Mouse (Mus musculus): Measurements from ENCODE around the gene Lsamp.

The Lsamp gene

DNA sequence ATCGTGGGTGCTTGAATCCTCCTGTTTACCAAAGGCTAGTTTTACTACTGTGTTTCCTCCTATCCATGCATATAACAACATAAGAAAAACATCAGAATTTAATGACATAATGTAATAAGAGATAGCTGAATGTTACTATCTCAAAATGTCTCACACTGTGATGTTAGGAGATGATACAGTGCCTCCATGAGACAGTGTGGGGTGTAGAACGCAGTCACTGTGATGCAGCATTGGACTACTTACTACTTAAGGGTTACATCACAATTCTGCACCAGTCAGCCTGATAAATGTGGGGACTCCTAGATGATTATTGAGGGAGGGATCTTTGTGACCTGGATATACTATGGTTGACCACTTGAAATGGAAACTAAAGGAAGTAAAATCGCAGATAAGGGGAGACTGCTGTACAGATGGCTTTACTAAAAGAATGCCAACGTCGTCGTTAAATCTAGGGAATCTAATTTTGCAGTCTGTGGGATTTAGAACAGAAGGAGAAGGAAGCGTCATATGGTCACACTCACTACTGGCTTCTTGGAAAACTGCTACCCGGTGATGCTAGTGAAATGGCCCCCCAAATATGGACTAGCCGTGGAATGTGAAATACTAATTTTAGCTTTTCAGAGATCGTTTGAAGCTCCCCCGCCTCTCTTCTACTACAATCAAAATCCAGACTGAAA lies 1762.2 kb downstream of the Lsamp start:
- DNase-seq (ENCODE audit: low read depth, low spot score) = peak; percentile 88

DNA sequence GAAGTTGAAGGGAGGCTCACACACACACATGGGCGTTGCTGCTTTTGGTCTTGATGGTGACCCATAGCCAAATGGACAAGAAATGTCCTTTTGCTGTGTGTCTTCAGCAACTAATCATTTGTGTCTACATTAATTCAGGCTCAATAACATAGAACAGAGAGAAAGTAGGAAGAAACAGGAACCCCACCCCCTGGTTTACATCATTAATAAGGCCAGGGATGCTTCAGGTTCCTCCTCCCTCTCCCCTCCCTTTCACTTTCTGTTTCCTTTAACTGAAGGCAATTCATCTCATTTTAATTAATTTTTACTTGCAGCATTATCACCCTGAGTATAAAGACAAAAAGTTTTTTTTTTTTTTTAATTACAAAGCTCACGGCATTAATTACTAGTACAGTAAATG lies 1763.7 kb downstream of the Lsamp start:
- DNase-seq (ENCODE audit: low read depth, low spot score) = no peak

DNA sequence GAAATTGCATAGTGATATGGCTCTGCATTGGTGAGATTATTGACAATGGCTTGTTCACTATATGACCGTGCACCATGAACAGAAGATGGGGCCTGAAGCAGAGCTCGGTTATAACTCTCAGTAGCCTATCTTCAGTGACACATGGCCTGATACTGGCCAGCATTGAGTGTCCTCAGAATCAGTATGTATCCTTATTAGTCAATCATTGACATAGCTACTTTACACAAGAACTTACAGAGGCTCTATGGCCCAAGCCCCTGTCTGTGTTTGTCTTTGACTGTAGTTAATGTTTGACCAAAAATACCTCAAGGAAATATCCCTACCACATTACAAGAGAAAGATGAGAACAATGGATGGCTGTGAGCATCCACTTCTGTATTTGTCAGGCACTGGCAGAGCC lies 1764.6 kb downstream of the Lsamp start:
- no peak for DNase-seq (ENCODE audit: low read depth, low spot score)

DNA sequence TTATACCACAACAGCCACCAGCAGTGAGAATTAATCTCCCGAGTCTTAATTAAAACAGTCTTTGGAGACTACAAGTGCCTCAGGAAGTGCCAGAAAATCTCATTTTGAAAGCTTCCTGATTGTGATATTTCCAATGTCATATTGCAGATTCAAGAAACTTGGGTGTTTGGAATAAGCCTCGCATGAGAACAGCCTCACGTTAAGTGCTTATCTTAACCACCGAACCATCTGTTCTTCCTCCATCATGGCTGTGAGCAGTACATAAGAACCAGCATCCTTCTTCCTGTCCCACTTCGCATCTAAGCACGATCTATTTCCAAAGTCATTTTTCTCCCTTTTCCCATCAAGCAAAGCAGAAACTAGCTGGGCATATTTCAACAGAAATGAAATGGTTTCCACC lies 1780.1 kb downstream of the Lsamp start:
- peak; percentile 81 for DNase-seq (ENCODE audit: low read depth, low spot score)

DNA sequence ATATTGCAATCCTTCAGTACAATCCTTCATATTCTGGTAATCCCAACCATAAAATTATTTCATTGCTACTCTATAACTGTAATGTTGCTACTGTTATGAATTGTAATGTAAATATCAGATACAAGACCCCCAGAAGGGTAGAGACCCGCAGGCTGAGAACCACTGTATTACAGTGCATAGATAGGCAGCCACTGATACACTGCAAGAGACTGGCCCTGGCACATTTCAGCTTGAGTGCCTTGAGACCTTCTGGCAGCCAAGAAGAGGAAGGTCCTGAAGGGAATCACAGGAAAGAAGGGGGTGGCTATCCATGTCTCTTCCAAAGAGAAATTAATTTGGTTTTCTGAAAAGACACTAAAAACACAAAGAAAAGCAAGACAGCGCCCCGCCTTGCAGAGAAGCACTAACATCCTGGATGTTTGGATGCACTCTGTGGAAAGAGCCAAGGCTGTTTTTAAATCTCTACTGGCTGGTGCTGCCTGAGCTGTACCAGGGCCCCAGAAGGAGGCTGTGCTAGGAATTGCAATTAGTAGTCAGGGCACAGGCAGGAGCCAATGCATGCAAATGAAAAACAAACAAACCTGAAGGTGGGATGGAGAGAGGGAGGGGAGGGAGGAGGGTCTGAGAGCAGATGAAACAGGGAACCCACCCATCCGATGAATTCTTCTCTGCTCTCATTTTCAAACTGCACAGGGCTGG lies 1787.4 kb downstream of the Lsamp start:
- DNase-seq (ENCODE audit: low read depth, low spot score) = peak; percentile 63

DNA sequence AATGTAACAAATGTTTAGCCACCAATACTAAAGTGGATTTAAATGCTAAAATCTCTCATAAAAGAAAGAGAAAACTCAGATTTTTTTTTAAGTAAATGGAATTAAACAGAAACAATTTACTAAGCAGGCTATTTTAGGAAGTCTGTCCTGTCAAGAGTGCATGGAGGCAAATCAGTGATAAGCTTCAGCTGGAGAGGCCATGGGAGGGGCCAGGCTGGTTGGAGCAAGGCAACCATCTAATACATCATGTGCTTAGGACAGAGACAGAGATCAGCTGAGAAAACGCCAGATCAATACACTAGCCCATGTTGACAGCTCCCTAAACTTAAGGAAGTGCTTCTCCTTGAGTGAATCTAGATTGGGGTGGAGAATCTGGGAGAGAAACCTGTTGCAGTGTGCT lies 1793.4 kb downstream of the Lsamp start:
- DNase-seq (ENCODE audit: low read depth, low spot score) = no peak

DNA sequence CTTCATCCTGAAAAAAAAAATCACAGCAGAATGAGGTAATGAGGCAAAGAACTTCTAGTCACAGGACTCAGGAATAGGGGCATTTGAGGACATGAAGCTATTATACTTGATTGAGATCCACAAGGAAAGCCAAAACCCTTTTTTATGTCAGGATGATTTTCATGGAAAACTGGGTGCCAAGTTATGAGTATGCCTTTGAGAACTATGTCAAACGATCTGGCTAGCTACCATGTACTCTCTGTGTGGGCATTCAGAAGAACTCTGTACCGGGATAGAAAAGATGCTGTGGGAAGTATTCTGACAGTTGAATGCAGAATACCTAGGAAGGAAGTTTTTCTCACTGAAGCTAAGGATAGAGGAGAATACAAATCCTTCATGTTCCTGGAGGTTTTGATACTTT lies 1801.4 kb downstream of the Lsamp start:
- DNase-seq (ENCODE audit: low read depth, low spot score) = peak; percentile 85

DNA sequence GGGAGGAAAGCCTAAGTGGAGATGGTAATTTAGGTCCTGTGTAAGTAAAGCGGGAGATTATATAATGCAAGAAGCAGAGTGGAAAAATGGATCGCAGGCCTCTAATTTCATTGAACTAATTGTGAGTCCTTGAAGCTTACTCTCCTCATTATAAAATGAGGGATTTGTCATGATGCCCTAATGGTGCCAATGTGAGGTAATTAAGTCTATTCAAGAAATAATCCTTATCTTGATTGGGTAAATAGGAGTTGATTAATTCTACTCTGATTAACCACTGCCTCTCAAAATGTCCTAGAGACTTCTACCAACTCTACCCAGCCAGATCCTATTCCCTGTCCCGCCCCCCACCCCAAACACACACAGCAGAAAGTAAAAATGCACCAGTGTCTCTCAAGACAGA lies 1802.5 kb downstream of the Lsamp start:
- DNase-seq (ENCODE audit: low read depth, low spot score) = peak; percentile 15

DNA sequence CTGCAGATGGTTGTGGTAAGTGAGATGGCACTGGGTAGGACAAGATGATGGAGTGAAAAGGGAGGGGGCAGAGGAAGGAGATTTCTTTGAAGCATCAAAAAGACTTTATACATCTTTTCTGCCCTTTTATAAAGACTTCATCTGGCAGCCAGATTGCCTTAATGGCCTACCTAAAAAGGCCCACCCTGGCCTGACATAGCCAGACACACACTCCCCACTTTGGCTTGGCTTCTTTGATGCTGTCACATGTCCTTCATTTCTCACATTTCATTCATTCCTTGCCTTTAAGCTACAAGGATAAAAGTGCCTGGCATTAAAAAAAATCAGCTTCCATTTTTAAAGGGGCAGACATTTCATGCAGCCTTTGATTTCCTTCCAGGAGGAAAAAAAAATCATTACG lies 1803.0 kb downstream of the Lsamp start:
- no peak for DNase-seq (ENCODE audit: low read depth, low spot score)

DNA sequence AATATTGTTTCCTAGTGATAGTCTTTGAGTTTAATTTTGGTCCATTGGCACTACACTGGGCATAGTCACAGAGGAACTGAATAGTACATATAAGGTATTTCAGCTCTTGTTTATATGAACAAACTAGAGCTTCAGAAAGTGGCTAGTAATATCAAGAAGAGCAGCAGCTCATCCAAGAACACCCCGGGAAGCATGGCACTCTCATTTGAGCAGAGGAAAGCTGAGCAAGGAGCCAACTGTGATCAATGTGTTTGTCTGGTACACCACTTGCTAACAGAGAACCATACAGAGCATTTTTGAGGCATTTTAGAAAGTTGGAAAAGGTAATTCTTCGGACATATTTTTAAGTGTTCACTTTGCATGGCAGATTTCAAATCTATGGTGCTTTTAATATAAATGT lies 1805.9 kb downstream of the Lsamp start:
- DNase-seq (ENCODE audit: low read depth, low spot score) = peak; percentile 51

DNA sequence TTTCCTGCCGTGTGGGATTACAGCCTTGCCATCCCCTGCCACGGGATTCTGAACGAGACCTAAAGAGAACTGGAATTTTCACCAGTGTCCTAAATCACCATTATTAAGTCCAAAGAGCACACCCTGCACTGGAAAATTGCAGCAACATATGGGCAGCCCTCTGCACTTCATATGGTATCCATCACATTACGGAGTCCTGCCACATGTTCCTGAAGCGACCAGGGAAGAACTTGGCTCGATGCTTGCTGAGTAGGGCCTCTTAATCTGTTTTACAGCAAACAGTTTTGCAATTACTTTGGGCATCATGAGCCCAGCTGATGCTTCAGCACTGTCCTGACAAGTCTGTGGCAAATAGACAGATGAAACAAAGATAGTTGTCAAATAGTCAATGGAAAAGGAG lies 1836.2 kb downstream of the Lsamp start:
- peak; percentile 51 for DNase-seq (ENCODE audit: low read depth, low spot score)

DNA sequence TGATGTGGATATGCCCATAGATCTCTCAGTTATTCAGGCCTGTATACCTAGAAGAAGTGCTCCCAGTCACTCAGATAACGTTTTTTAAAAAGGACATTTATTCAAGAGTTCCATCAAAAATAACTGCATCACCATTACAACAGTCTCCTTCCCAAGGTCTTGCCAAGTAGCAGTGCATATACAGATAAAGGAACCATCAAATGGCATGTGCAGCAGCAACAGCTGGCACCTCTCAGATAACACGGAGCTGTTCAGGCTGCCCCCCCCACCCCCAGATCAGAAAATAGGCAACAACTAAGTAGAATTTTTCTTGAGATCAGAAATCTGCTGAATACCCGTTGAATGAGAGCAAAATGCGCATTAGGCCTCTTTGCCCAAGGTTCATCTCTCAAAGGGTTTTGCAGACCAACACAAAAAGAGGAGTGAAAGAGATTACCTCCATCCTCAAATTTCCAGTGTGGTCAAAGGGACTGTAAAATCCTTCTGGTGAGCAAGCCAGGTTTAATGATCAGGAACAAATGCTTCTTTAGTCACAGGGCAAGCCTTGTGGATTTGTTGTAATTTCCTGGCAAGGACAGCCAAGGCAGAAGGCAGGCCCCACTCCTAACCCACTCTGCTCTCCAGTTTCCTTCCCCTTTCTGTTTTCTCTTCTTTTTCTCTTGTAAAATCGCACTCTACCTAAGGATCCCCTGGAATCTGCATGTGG lies 1842.9 kb downstream of the Lsamp start:
- peak; percentile 74 for DNase-seq (ENCODE audit: low read depth, low spot score)

DNA sequence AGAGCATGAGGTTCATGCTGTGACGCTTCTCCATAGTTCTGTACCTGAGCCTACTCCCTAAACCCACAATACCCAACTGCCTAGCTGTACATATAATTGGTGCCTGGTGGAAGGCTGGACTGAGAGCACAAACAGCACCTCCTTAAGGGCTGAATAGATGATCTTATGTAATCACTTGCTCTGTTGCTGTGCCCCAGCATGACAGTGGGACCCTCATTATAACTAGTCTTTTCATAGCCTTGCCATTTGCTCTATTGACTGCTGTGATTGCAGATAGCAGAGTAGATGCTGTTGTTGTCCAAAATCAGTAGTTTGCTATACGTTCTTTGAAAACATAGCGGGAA lies 1843.4 kb downstream of the Lsamp start:
- DNase-seq (ENCODE audit: low read depth, low spot score) = no peak

DNA sequence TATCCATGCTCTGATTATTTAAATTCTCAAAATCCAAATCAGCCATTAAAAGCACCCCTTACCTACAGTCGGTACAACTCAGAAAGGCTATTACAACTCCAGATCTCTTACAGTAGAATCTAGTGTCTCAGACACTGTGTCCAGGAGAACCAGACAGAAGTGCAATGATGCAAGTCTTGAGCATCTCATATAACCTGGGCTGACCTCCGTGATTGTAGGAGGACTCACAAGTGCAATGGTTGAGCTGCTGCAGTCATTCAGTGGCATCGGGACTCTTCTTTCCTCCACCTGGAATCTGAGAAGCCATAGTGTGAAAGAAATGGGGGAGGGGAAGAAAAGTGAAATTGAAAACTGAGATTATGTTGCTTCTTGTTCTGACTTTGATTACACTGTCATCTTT lies 1850.5 kb downstream of the Lsamp start:
- DNase-seq (ENCODE audit: low read depth, low spot score) = no peak

DNA sequence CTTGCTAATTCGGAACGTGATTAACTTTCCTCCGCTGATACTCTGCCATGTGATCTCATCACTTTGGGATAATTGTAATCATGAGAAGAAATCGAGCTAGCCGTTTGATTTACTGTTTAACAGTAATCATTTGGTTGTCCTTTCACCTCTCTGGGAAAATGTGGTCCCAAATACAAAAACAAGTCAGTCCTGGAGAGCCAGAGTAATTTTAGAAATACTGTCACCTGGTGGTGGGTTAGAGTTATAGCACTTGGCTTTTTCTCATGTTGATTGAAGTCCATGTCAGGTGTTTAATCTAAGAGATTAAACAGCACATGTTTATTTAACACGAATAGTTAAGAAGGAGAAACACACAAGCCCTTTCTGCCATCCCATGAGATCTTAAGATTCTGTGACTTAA lies 1851.6 kb downstream of the Lsamp start:
- peak; percentile 53 for DNase-seq (ENCODE audit: low read depth, low spot score)

DNA sequence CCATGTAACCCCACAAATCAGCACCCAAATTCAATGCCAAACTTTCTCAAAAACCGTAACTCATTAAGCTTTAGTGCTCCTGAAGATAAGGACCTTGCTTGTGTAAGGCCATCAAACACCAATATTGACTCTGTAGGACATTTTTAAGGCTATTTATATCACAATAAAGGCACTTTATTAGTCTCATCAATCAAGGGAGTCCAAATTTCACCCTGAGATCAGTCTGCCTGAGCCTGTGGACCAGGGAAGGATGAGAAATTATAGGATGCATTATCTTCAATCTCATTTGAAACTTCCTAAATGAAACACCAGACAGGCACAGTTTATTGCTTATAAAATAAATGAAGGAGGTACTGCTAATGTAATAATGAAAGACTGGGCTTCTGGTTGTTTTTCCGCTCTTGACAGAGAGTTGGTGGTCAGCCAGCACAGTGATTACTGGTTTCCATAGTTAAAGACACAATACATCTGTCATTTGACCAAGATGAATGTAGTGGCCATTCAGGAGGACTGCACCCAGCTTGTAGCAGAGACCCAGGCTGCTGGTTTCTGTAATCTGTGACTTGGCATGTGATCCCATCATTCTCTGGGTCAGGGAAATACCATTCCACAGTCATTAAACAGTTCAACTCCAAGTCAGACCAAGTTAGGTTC lies 1855.7 kb downstream of the Lsamp start:
- DNase-seq (ENCODE audit: low read depth, low spot score) = no peak

DNA sequence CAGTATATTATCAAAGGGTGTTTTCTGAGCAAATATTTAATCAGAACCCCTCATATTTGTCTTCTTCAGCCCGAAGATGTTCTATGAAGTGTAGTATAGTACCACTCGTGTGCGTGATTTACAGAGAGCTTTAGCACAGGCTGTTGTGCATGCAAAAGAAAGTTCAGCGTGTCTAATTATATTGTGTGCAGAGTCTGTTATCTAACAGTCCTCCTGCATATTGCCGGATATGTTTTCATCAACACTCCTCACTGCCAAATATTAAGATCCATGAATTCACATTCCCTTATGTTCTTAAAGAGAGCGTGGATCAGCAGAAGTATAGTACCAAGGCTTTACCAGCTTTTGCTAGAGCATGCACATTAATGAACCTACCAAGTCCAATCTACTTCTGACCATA lies 1862.7 kb downstream of the Lsamp start:
- DNase-seq (ENCODE audit: low read depth, low spot score) = peak; percentile 62

DNA sequence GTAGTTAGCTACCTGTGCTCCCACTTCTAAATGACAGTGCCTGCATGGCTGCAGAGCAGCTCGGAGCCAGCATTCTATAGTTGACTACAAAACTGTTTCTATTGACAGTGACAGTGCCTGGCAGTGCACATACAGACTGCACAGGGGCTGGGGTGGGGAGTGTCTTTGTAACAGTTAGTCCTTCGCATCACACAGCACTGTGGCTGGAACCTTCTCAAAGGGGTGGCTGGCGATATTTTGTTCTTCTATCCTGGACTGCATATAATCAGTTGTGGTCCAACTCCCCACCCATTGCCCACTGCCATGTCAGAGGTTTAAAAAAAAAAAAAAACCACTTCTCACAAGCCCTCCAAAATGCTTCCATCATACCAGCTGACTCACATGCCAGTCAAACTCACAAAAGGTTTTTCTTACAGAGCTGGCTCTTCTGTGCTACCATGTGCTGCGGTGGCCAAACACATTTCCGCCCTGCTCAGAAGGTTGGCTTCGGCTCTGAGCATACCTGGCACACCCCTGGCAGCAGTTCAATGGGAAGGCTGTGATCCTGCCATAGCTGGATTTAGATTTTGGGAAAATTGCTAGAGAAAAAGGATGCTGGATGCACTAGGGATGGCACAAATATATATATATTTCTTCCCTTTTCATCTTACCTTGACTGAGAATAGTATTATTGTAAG lies 1887.9 kb downstream of the Lsamp start:
- DNase-seq (ENCODE audit: low read depth, low spot score) = peak; percentile 96

DNA sequence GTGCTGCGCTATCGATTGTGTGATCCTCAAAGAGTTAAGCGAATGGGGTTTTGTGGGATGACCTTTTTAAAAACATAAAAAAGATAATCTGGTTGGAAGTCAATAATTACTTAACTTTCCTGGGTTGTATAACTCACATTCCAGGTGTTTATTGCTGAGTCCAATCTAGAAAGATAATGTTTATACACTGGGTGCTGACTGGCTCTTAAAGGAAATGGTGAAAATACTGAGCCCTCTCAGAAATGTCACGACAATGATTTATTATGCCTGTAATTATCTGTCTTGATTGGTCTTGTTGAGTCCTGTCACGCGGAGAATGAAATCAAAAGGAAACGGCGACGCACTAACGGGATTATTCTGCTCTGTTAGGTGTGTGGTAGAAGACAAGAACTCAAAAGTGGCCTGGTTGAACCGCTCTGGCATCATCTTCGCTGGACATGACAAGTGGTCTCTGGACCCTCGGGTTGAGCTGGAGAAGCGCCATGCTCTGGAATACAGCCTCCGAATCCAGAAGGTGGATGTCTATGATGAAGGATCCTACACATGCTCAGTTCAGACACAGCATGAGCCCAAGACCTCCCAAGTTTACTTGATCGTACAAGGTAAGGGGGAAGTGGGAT lies 1904.5 kb downstream of the Lsamp start:
- no peak for DNase-seq (ENCODE audit: low read depth, low spot score)

DNA sequence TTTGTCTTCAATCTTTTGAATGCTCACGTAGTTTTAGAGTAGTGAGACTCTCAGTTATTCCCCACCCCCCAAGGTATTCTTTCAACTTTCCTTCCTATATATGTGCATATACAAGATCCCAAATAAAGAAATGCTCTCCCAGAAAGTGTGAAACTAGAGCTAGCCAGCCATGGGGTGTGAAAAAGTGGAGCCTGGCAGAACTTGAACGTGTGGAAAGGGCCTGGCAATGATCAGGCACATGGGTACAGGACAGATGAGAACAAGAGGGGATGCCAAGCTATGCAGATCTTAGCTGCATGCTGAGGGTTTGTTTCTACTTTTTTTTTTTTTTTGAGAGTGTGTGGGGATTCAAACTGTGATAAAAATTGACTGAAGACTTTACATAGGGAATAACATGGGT lies 1916.6 kb downstream of the Lsamp start:
- peak; percentile 85 for DNase-seq (ENCODE audit: low read depth, low spot score)

DNA sequence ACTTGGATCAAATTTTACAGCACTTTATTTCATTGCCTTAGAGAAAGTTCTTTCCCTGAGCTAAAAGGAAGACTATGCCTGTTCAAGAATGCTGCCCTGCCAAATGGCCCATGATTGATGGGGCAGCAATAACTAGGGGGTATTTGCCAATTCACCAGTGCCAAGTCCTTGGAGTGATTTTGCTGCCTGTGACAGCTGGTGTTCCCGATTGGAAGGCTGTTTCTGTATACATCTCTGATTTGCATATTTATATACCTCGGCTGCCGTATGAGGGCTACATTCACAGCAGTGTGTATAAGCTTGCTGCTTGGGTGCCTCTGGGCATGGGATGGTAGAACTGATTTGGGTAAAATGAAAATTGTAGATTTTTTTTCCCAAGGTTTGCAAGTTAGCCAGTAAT lies 1919.5 kb downstream of the Lsamp start:
- DNase-seq (ENCODE audit: low read depth, low spot score) = peak; percentile 91

Measured in brain, adult 2 months (tissue).